Mouse (Mus musculus): ENCODE measurements around the gene Mdm2.

GRCm38 (mm10) chr10:117708376-117708775, 2.2 kb downstream of the Mdm2 start:
- TF ChIP-seq POLR2A (IDR thresholded peaks at IDR 0.05; ENCODE audit: insufficient read depth, low read depth, low read length) (no peak), CTCF (IDR thresholded peaks at IDR 0.05; ENCODE audit: insufficient read depth, low read depth, low read length) (no peak)

Measured in olfactory bulb, adult 2 months (tissue).